Mouse (Mus musculus) ovary, postnatal 10 days (tissue): ENCODE measurements around the gene Fads3.

Source experiments
- DNase-seq: peaks from one replicate; pipeline ENCODE4 v3.0.0; 2022; ENCODE audit warnings: low spot score

Gene Fads3

GRCm38 (mm10) chr19:10070186-10070980 lies 29.0 kb downstream of the Fads3 start:
- DNase-seq, result no peak

GRCm38 (mm10) chr19:10071166-10071565 lies 29.8 kb downstream of the Fads3 start:
- no peak for DNase-seq

GRCm38 (mm10) chr19:10071892-10072291 lies 30.5 kb downstream of the Fads3 start:
- no peak for DNase-seq

- DNase-seq, result no peak
These were observed 31.8 kb downstream of the Fads3 start for GRCm38 (mm10) chr19:10073145-10073544.

- DNase-seq, result no peak
These were observed 37.0 kb downstream of the Fads3 start for GRCm38 (mm10) chr19:10078392-10078791.

- DNase-seq, result no peak
These were observed 39.0 kb downstream of the Fads3 start for GRCm38 (mm10) chr19:10080384-10080783.

- no peak for DNase-seq
These were observed 40.7 kb downstream of the Fads3 start for GRCm38 (mm10) chr19:10082105-10082504.

GRCm38 (mm10) chr19:10085454-10085853 lies 44.1 kb downstream of the Fads3 start:
- DNase-seq, result no peak

GRCm38 (mm10) chr19:10086976-10087375 lies 45.6 kb downstream of the Fads3 start:
- no peak for DNase-seq

- no peak for DNase-seq
These were observed 52.5 kb downstream of the Fads3 start for GRCm38 (mm10) chr19:10093829-10094228.

GRCm38 (mm10) chr19:10094695-10095094 lies 53.3 kb downstream of the Fads3 start:
- DNase-seq, result no peak

GRCm38 (mm10) chr19:10096371-10096876 lies 55.1 kb downstream of the Fads3 start:
- no peak for DNase-seq

GRCm38 (mm10) chr19:10097826-10098225 lies 56.5 kb downstream of the Fads3 start:
- no peak for DNase-seq

- DNase-seq, result peak; percentile 64
These were observed 59.3 kb downstream of the Fads3 start for GRCm38 (mm10) chr19:10100631-10101071.

GRCm38 (mm10) chr19:10101341-10102053 lies 60.1 kb downstream of the Fads3 start, which contains the start of gene Fads2:
Gene Fads2 (minus strand): TSS chr19:10101746.
- peak; percentile 77 for DNase-seq

GRCm38 (mm10) chr19:10102054-10102700 lies 60.8 kb downstream of the Fads3 start:
- no peak for DNase-seq

- no peak for DNase-seq
These were observed 62.9 kb downstream of the Fads3 start for GRCm38 (mm10) chr19:10104234-10104633.

- no peak for DNase-seq
These were observed 63.7 kb downstream of the Fads3 start for GRCm38 (mm10) chr19:10105034-10105493.

- no peak for DNase-seq
These were observed 65.3 kb downstream of the Fads3 start for GRCm38 (mm10) chr19:10106634-10107033.

GRCm38 (mm10) chr19:10107051-10107611 lies 65.8 kb downstream of the Fads3 start:
- DNase-seq, result no peak

GRCm38 (mm10) chr19:10108129-10108528 lies 66.8 kb downstream of the Fads3 start:
- no peak for DNase-seq

GRCm38 (mm10) chr19:10108666-10109065 lies 67.3 kb downstream of the Fads3 start:
- no peak for DNase-seq
